Mouse (Mus musculus): ENCODE results near the gene Hba-x.

DNA sequence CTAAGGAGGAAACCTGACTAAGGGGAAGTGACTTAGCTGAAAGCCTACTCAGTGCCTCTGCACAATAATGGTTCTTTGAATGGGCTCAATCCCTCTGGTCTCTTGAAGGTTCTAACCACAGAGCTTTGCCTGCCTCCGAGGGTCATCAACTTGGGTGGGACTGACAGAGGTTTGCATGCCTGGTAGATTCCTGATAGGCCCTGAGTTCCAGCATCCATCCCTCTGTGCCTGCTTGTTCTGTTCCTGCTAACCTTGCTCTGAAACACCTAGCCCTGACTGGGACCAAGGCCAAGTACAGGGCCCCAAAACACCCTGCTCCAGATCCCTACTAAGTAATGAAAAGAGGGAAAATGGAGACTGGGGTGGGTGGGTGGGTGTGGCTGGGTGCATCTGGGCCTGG, 27.3 kb downstream of the Hba-x start:
- TF ChIP-seq POLR2A (IDR thresholded peaks at IDR 0.05; ENCODE audit: insufficient read depth, low read depth, low read length): no peak
- no peak for TF ChIP-seq CTCF (IDR thresholded peaks at IDR 0.05; ENCODE audit: insufficient read depth, low read depth, low read length)
